Mouse (Mus musculus): ENCODE measurements around the gene Tbcb.
"Not testable (repeated sequence)": the region's sequence is repeated elsewhere in the genome, so short reads cannot be mapped to it uniquely, and the experiment has no call there.

Gene Tbcb

DNA sequence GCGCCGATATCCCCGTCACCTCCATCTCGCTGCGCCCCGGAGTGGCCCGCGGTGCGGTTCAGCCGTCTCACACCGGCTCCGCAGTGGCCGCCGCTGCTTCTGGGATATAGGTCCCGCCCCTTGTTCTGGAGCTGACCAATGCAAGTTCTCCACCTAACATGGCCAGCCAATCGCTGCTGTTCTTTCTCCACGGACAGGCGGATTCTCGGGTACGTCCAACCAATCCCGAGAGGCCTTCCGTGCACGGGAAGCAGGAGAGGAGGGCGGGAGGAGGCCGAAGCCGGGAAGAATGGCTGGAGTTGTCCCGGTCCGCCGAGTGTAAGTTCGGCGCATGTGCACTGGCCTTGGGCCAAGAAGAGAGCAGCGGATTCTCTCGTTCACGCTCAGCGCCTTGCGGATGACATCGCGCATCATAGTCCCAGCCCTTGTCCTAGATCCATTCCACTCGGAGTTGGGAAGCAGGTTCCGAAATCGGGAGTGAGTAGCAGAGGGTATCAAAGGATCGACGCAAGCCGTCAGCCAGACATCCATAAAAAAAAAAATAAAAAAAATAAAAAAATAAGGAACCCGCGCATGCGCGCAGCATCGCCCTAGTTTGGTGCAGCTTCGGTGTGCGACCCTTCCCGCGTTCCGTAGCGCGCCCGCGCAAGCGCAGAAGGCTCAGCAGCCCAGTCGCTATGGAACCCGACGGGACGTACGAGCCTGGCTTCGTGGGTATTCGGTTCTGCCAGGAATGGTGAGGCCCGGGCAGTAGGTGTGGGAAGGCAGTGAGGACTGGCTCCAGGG, at the start of gene Tbcb, which contains the start of gene Polr2i:
Gene Tbcb, minus strand, starts transcription at position 604 of the 786 bp plus-strand sequence.
Gene Polr2i, plus strand, starts transcription at position 280 of the 786 bp plus-strand sequence.
- peak; percentile 98 for DNase-seq (ENCODE audit: low read depth)

DNA sequence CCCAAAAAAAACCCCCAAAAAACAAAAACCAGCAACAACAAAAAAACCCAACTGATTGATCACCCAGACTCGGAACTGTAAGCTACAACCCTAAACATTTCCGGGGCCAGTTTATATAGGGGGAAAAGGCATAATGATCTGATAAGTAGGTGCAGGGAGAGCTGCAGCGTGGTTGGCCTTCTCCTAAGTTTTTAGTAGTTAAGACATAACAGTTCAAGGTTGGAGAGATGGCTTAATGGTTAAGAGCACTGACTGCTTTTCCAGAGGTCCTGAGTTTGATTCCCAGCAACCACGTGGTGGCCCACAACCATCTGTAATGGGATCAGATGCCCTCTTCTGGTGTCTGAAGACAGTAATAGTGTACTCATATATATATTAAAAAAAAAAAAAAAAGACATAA, 49.5 kb upstream of the Tbcb start:
- DNase-seq (ENCODE audit: low read depth) = no peak

DNA sequence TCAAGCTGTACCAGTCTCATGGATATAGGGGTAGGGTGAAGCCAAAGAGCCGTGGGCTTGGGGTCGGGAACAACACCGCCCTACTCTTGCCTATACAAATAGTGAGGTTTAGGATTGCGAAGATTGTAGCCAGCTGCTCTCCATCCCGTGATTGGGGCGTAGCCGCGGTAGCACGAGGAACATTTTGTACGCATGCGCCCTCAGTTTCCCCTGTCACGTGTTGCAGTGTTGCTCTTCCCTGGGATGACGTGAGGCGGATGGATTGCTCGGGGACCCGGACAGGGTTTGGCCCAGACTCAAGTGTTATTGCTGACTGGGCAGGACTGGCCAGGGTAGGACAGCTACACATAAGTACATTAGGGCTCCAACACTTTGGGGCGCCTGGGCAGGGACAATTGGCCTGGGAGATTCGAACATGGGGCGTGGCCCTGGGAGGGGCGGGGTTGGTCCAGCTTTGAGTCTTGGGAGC, 48.6 kb upstream of the Tbcb start:
- peak; percentile 95 for DNase-seq (ENCODE audit: low read depth)

DNA sequence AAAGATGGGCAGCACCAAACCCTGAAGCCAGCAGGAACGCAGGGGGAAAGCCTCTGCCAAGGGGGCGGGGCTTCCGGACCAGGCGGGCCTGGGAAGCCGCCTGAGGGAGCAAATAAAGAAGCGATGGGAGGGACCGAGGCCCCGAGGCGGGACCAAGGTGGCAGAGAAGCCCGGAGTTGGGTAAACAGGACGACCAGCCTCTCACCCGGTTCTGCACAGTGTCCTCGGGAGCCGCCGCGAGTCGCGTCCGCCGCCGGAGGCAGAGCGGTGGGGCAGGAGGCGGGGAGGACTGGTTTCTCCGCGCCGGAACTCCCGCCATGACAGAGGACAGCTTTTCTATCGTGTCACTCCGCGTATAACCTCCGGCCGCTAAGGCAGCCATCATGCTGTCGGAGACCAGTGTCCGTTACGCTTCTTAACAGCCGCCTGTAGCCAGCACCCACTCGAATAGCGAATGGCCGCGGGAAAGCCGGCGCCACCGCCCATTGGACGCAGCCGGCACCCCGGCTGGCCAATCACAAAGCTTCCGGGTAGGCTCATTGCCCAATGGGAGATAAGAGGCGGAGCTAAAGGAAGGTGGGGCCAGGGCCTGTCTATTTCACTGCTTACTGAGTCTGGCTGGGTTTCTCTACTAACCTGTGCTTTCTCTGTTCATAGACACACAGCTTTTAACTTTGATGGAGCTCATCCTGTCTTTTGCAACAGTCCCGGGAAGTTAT, 48.0 kb upstream of the Tbcb start, which contains the start of the genes Thap8 and Wdr62:
Gene Thap8, plus strand, starts transcription at position 144 of the 719 bp plus-strand sequence.
Gene Wdr62, minus strand, starts transcription at position 469 of the 719 bp plus-strand sequence.
- DNase-seq (ENCODE audit: low read depth) = peak; percentile 97

DNA sequence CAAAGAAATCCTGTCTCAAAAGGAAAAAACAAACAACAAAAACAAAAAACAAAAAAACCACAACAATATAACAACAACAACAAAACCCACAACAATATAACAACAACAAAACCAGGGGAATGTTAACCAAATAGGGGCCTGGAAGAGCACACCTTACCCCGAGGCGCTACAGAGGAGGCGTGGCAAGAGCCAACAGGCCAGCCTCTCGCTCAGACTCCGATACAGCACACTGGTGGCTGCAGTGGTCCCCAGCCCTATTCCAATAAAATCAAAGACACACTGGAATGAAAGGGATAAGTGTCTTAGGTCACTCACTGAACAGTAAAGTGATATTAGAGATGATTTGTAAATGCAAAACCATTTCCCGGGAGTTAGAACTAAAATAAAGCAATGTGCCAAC, 47.5 kb upstream of the Tbcb start:
- no peak for DNase-seq (ENCODE audit: low read depth)

DNA sequence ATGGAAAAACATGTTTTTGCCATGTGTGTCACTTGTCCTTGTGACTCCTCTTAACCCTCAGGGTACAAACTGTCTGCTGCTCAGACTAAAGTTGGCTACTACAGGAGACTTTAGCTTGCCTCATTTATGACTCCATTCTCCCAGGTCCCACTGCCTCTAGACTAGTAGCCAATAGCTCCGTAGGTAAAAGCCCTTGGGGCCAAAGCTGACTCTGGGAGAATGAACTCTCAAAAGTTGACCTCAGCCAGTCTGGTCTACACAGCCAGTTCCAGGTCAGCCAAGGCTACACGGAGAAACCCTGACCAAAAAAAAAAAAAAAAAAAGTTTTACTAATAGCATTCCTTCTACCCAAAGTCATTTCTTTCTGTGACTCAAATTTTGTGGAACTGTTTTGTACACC, 46.8 kb upstream of the Tbcb start:
- DNase-seq (ENCODE audit: low read depth) = no peak

DNA sequence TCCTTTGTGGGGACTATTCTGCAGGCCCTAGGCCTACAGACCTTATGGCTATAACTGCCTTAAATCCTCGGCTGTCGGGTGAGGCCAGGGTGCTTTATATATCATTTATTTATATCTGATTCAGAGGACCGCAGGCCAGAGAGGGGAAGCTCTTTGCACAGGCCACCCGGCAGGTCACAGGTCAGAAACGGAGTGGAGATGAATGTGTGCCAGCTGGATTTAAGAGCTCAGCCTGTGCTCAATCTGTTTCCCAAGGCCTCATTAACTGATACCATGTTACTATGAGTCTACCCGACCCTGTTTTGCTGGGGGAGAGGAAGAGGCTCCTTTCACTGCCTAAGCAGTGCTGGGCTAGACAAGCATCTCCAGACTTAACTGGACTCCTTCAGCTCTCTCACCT, 42.3 kb upstream of the Tbcb start:
- DNase-seq (ENCODE audit: low read depth) = no peak

DNA sequence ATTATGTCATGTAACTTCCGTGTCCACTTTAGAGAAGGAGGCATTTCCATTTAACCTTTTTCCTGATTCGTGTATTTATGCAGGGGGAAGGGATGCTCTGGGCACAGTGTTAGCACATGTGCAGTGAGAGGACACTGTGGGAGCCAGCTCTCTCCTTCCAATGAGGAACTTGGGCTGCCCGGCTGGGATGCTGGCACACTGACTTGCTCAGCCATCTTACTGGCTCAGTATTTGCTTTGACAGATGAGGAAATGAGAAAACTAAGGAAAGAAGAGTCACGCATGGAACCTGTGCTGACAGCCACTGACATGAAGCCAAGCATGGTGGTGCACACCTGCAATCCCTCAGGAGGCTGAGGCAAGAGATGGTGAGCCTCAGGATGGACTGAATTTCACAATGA, 37.6 kb upstream of the Tbcb start:
- DNase-seq (ENCODE audit: low read depth) = no peak

DNA sequence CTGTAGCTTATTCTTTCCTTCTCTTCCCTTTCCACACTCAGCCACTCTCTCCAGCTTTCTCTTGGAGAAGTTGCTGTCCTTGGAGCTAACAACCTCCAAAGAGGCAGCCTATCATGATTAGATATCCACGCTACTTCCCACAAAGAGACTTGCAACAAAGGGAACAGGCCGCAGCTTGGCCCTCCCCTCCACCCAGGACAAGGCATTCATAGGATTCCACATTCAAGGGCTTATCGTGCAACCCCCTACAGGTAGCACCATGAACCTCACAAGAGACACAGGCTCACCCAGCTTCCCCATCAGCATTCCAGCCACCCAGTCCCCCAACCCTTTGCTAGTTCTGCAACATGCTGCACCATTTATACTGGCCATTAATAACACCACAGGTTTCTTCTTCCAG, 34.7 kb upstream of the Tbcb start:
- DNase-seq (ENCODE audit: low read depth) = no peak

DNA sequence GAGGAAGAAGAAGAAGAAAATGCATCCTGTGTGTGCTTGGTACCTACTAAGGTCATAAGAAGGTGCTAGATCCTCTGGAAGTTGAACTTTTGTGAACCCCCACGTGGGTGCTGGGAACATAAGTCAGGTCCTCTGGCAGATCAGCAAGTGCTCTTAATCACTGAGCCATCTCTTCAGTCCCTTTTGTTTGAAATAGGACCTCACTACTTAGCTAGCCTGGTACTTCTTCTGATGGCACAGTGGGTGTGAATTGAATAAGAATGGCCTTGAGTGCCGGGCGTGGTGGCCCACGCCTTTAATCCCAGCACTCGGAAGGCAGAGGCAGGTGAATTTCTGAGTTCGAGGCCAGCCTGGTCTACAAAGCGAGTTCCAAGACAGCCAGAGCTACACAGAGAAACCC, 33.9 kb upstream of the Tbcb start:
- no peak for DNase-seq (ENCODE audit: low read depth)

DNA sequence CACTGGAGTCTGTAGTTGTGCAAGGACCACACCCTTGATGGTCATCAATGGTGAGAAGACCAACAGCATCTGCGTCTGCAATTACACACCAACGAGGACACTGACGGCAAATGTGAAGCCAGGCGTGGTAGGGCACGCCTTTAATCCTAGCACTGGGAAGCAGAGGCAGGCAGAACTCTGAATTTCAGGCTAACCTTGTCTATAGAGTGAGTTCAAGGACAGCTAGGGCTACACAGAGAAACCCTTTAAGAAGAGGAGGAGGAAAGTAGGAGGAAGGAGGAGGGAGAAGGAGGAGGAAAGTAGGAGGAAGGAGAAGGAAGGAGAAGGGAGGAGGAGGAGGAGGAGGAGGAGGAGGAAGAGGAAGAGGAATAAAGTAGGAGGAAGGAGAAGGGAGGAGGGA, 33.5 kb upstream of the Tbcb start:
- no peak for DNase-seq (ENCODE audit: low read depth)

DNA sequence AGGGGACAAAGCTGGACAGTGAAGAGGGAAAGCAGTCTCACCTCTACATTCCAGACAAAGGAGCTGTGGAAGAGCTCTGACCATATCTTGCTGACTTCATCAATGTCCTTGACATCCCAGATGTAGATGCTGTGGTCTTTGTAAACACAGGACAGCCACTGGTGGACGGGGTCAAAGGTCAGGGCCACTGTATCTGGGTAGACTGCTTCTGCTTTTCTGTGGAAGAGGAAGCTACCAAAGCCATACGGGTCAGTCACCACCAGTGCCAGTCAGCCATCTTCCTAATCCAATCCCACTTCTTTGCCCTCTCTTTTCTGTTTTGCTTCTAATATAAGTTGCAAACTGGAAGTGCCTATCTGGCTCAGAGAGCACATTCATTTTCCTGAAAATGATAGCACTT, 33.0 kb upstream of the Tbcb start:
- no peak for DNase-seq (ENCODE audit: low read depth)

DNA sequence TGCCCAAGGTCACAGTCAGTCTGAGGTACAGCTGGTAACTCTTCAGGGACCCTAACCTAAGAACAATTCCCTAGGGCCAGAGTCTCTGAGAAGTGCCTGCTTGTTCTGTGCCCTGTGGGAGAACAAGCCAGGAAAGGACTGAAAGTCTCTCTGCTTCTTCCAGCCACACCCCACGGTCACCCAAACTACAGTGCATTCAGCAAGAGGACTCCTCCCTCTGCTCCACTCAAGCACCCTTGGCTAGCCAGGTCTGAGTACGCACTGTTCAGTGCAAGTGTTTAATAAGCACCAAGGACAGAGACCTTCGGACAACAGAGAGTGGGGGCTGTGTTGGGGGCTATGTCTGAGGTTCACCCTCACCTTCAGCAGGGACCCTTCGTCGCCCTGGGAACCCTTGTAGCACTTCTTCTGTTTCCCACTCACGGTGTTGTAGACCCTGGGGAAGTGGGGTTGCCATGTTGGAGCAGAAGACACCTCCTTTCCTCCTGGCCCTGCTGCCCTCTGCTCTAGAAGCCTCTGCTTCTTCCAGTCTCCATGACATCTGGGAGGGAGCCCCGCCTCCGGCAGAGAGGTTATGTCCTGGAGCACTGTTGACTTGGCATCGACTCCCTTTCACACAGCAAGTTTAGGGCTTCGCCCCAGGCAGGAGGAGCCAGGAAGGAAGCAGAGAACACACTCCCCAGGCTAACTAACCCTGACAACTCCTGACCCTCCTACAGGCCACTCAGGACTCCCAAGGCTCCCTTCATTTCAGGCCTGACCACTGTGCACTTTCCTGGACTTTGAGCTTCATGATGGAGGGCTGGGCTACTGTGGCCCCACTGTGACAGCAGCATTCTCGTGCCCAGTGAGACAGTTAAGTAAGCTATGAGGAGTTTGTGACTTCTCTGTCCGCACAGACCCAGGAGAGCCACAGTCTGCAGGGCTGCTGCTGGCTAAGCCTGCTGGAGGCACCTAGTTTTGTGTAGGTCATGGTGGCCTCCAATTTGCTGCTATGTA, 20.2 kb upstream of the Tbcb start:
- no peak for DNase-seq (ENCODE audit: low read depth)

DNA sequence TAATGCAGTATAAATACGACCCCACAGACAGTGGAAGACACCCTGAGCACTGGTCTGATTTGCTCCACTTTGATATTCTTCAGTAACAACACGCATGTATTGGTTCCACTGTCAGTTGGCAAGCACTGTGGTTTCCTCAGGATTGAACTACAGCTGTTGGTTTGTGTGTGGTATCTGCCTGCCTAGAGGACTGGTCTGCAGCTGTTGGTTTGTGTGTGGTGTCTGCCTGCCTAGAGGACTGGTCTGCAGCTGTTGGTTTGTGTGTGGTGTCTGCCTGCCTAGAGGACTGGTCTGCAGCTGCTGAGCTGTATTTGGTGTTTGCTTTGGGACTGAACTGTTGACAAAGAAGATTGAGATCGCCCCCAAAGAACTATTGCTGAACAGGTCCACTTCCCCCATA, 5.3 kb upstream of the Tbcb start:
- DNase-seq (ENCODE audit: low read depth) = not testable (repeated sequence)

DNA sequence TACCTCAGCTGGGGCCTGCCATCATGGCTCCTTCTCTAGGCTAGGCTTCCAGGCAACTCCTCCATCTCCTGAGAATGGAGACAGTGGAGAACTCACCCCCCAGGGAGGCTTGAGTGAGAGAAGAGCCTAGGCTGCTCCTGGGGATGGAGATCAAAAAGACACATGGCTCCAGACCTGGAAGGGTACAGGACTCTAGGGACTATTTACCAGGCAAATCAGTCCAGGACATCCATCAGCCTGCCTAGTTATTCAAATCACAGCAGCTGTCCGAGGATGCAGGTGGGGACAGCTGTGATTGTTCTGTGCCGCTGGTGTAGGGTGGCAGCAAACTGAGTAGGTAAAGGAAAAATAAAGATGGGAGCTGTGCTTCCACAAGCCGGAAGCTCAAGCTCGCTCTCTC, 3.6 kb upstream of the Tbcb start, which contains the start of gene Ovol3:
Gene Ovol3, minus strand, starts transcription at position 101 of the 400 bp plus-strand sequence.
- DNase-seq (ENCODE audit: low read depth) = no peak

DNA sequence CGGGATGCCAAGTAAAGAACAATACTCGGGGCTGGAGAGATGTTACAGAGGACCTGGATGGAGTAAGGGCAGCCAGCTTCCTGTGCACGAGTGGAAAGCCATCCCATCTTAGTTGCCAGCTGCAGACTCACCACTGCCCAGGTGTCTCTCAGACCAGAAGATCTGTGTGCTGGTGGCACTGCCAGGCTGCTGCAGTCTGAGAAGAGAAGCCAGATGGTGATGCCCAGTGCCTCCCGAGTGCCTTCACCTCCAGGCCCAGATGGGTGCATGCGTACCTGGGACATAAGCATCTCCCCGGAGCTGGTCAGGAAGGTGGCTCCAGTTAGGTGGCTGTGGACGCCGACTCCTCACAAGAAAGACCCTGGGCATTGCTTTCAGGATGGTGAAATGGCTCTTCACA, 3.0 kb upstream of the Tbcb start:
- no peak for DNase-seq (ENCODE audit: low read depth)

DNA sequence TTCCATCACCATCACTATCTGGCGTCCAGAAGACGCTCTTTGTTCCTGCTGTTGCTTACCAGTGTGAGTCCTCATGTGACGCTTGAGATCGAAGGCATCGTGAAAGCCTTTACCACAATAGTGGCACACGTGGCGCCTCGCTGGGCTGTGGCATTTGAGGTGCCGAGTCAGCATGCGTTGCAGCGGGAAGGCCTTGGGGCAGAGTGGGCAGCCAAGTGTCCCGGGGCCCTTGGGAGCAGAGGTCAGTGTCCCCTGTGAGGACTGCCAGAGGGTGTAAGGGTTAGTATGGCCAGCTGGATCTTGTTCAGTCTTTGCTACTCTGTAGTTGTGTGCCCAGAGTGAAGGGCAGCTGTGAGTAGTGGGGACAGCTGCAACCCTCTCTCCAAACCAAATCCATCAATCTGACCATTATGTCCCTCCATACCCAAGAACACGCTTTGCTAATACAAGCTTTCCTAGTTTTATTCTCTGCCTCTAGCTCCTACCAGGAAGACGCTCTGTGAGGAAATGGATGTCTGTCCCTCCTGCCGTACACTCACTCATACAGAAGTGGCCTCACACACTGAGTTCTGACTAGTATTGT, 2.3 kb upstream of the Tbcb start:
- DNase-seq (ENCODE audit: low read depth) = no peak

DNA sequence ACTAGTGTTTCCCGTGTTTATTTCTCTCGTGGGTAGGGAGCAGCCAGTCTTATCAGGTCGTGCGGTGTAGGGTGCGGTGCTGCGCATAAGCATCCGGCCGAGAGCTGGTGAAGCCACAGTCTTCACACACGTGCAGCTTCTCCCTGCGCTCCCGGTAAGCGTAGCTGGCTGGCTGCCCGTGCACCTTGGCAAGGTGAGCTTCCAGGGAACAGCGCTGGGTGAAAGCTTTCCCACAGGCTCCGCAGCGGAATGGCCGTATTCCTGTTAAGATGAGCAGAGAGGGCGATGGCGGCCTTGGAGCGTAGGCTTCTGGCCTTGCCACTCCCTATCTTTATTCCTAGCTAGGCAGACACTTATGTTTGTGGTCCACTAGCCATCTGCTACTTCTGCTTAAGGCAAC, 1.3 kb upstream of the Tbcb start:
- no peak for DNase-seq (ENCODE audit: low read depth)

DNA sequence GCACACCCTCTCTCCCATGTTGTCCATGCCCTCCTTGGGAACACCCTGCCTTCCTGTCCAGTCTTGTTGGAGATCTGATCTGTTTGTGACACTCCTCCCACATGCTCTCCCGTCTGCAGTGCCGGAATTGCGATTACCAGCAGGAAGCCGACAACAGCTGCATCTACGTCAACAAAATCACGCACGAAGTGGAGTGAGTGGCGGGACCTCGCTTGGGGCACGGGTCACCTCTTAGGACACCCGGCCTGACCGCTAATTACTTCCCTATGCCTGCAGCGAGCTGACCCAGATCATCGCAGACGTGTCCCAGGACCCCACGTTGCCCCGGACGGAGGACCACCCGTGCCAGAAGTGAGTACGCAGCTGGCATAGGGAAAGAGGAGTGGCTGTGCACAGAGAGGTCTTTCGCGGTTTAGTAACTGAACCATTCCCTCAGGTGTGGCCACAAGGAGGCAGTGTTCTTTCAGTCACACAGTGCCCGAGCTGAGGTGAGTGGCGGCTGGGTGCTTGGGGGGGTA, 618 bp upstream of the Tbcb start:
- peak; percentile 81 for DNase-seq (ENCODE audit: low read depth)

DNA sequence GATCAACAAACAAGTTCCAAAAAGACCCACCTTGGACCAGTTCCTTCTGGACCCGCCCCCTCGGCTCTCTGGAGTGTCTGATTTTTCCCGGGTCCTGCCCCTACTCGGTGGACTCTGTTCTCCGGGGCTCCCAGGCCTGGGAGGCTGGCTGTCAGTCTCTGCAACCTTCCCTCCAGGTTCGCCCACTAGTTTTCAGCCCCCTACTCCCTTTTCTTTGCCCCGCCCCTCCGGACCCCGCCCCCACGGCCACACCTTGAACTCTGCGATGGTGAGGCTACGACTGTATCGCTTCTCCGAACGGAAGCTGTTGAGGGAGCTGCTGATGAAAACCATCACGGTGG, 774 bp downstream of the Tbcb start:
- DNase-seq (ENCODE audit: low read depth) = no peak

DNA sequence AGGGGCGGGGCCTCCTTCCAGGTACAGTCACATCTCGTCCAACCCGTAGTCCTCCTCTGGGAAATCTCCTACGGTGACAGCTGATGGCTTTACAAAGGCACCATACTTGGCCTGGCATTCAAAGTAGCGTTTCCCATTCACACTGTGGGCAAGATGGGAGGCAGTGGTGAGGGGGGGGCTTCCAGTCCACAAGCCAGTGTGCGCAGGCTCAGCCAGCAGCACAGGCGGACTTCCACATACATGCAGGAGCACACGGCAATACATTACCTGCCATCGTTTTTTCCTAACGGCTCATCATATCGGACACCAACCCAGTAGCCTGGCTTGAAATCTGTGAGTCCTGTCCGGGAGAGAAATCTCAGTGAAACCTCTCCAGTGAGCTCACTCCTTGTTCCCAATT, 7.9 kb downstream of the Tbcb start:
- DNase-seq (ENCODE audit: low read depth) = no peak
